10 mouse cellular contexts compared by ENCODE assay signal in genomic region chr7:131182685-131183084, GRCm38 (mm10). TPM values are rescaled to one million over a fixed set of nuclear protein-coding genes. Genes with fewer than 3 reads are reported as not detected.
A peak's percentile ranks its signal among the peaks of the same experiment; 100 is the strongest.
DNase-seq lines count a peak whose midpoint lies in the region; ATAC-seq and TF ChIP-seq lines count a peak whose summit lies in the region.
"Had no signal": no experiment of that assay in that cellular context is flagged by ENCODE, and none has a peak within 500 bp of the region (broad histone marks: within the 10 kb centered on the region; RNA-seq: fewer than 3 reads in every experiment).

No protein-coding gene starts in this region.

- no peak for TF ChIP-seq POLR2A in CH12.LX (IDR thresholded peaks at IDR 0.05; ENCODE audit: low read depth, low read length)
- no peak for TF ChIP-seq POLR2A in cortical plate, adult 2 months (IDR thresholded peaks at IDR 0.05; ENCODE audit: extremely low read depth, insufficient read depth, low read length)
- TF ChIP-seq POLR2A in liver, adult 2 months (IDR thresholded peaks at IDR 0.05; ENCODE audit: extremely low read depth, insufficient read depth, low read length): no peak

- H3K27me3 ChIP-seq in hindbrain, embryonic 11.5 days (ENCODE audit: control insufficient read depth, insufficient read depth, low read length): no peaks in the 10 kb centered on the region
- no peaks in the 10 kb centered on the region for H3K27me3 ChIP-seq in hindbrain, embryonic 13.5 days
- H3K27me3 ChIP-seq in CH12.LX (replicated peaks): peaks cover 78% of the 10 kb centered on the region
- no peaks in the 10 kb centered on the region for H3K27me3 ChIP-seq in liver, adult 2 months (ENCODE audit: control insufficient read depth, insufficient read depth, low read length)
- H3K27me3 ChIP-seq: embryonic facial prominence, embryonic 15.5 days had no signal

- H3K79me2 ChIP-seq in CH12.LX (replicated peaks; ENCODE audit: control insufficient read depth, extremely low read depth, insufficient read depth, poor library complexity, severe bottlenecking): no peaks in the 10 kb centered on the region
- H3K79me2 ChIP-seq in liver, adult 2 months (ENCODE audit: control insufficient read depth, insufficient read depth, low read length): no peaks in the 10 kb centered on the region

- H3K4me3 ChIP-seq in hindbrain, embryonic 11.5 days (ENCODE audit: low read depth, low read length): no peak overlapping the region
- H3K4me3 ChIP-seq in hindbrain, embryonic 13.5 days: no peak overlapping the region
- no peak overlapping the region for H3K4me3 ChIP-seq in CH12.LX (replicated peaks in 1 of 3; ENCODE audit: low read depth in 2 of 3, low read length in 2 of 3, poor library complexity in 1 of 3)
- H3K4me3 ChIP-seq in cortical plate, adult 2 months (ENCODE audit: insufficient read depth, low read length): no peak overlapping the region
- no peak overlapping the region for H3K4me3 ChIP-seq in liver, adult 2 months (ENCODE audit: insufficient read depth, low read depth, low read length)
- H3K4me3 ChIP-seq: embryonic facial prominence, embryonic 15.5 days had no signal

- TF ChIP-seq CTCF in CH12.LX (conservative IDR thresholded peaks at IDR 0.05 in 1 of 2, IDR thresholded peaks at IDR 0.05 in 1 of 2; ENCODE audit: low read depth in 2 of 2, low read length in 2 of 2): peak; percentile 74 to 75
- peak; percentile 54 for TF ChIP-seq CTCF in cortical plate, adult 2 months (IDR thresholded peaks at IDR 0.05; ENCODE audit: extremely low read depth, insufficient read depth, low read length)
- peak; percentile 90 for TF ChIP-seq CTCF in liver, adult 2 months (IDR thresholded peaks at IDR 0.05; ENCODE audit: low read depth, low read length)

- dilution Hi-C loops in CH12.LX (cut with MboI; ENCODE audit: extremely low pct_ligation_motif_present, extremely low pct_unique_long_range_greater_than_20kb, low sequenced_read_pairs): no loop called here

- no peak for ATAC-seq in hindbrain, embryonic 11.5 days (ENCODE audit: low FRiP score)
- ATAC-seq in hindbrain, embryonic 13.5 days (ENCODE audit: low FRiP score): no peak

- no peak for TF ChIP-seq EP300 in CH12.LX (IDR thresholded peaks at IDR 0.05; ENCODE audit: low read length)

- no peak overlapping the region for H3K9ac ChIP-seq in hindbrain, embryonic 11.5 days (ENCODE audit: low read depth, low read length)
- H3K9ac ChIP-seq in hindbrain, embryonic 13.5 days: no peak overlapping the region
- no peak overlapping the region for H3K9ac ChIP-seq in CH12.LX (ENCODE audit: insufficient read depth, low read depth)
- H3K9ac ChIP-seq in liver, adult 2 months (ENCODE audit: low read depth, low read length): no peak overlapping the region
- H3K9ac ChIP-seq: embryonic facial prominence, embryonic 15.5 days had no signal

- no peak overlapping the region for H3K4me2 ChIP-seq in hindbrain, embryonic 11.5 days (replicated peaks; ENCODE audit: low read depth, low read length)
- no peak overlapping the region for H3K4me2 ChIP-seq in hindbrain, embryonic 13.5 days
- no peak overlapping the region for H3K4me2 ChIP-seq in CH12.LX (ENCODE audit: insufficient read depth, low read depth, poor library complexity, severe bottlenecking)
- H3K4me2 ChIP-seq: embryonic facial prominence, embryonic 15.5 days had no signal

- 46% methylated on average over 4 of the region's 4 CpGs for WGBS in hindbrain, embryonic 11.5 days
- 39% methylated on average over 4 of the region's 4 CpGs for WGBS in hindbrain, embryonic 13.5 days
- 32% methylated on average over 4 of the region's 4 CpGs for WGBS in liver, adult 2 months

- H3K27ac ChIP-seq in hindbrain, embryonic 11.5 days (ENCODE audit: low read depth, low read length): no peak overlapping the region
- no peak overlapping the region for H3K27ac ChIP-seq in hindbrain, embryonic 13.5 days
- H3K27ac ChIP-seq in CH12.LX (ENCODE audit: insufficient read depth, low read depth): no peak overlapping the region
- no peak overlapping the region for H3K27ac ChIP-seq in cortical plate, adult 2 months (ENCODE audit: insufficient read depth, low read length)
- no peak overlapping the region for H3K27ac ChIP-seq in liver, adult 2 months (replicated peaks; ENCODE audit: insufficient read depth, low read depth, low read length)
- H3K27ac ChIP-seq: embryonic facial prominence, embryonic 15.5 days had no signal

- in situ Hi-C loops in CH12.LX (cut with MboI; ENCODE audit: low pct_ligation_motif_present, low pct_unique_long_range_greater_than_20kb, low sequenced_read_pairs): no loop called here

- DNase-seq in hindbrain, embryonic 11.5 days (ENCODE audit: low spot score): peak; percentile 54
- DNase-seq in 3T3-L1 (ENCODE audit: low read depth, low spot score): peak; percentile 66
- peak; percentile 51 for DNase-seq in CH12.LX (ENCODE audit: extremely low read depth)
- peak; percentile 33 for DNase-seq in liver, adult 2 months (ENCODE audit: extremely low read depth, low read depth, low spot score)
- DNase-seq in right cerebral cortex, postnatal 4 days: peak; percentile 40
- no peak for DNase-seq in T-cell, adult 2 months (ENCODE audit: low spot score)

- H3K9me3 ChIP-seq in hindbrain, embryonic 11.5 days (ENCODE audit: control insufficient read depth, low read length): no peaks in the 10 kb centered on the region
- no peaks in the 10 kb centered on the region for H3K9me3 ChIP-seq in hindbrain, embryonic 13.5 days
- H3K9me3 ChIP-seq in CH12.LX (replicated peaks; ENCODE audit: low read length): no peaks in the 10 kb centered on the region
- H3K9me3 ChIP-seq: embryonic facial prominence, embryonic 15.5 days had no signal

- H3K4me1 ChIP-seq in hindbrain, embryonic 11.5 days (replicated peaks; ENCODE audit: control insufficient read depth, insufficient read depth, low read length): no peaks in the 10 kb centered on the region
- H3K4me1 ChIP-seq in hindbrain, embryonic 13.5 days (replicated peaks): no peaks in the 10 kb centered on the region
- no peaks in the 10 kb centered on the region for H3K4me1 ChIP-seq in CH12.LX (ENCODE audit: control insufficient read depth in 1 of 2, insufficient read depth in 2 of 2)
- H3K4me1 ChIP-seq in cortical plate, adult 2 months (ENCODE audit: control insufficient read depth, insufficient read depth, low read length): peaks cover 2% of the 10 kb centered on the region; the same call in 1 of the 2 replicates
- H3K4me1 ChIP-seq in liver, adult 2 months (ENCODE audit: control insufficient read depth, insufficient read depth, low read length): no peaks in the 10 kb centered on the region
- H3K4me1 ChIP-seq: embryonic facial prominence, embryonic 15.5 days had no signal

- no peaks in the 10 kb centered on the region for H3K36me3 ChIP-seq in hindbrain, embryonic 11.5 days (ENCODE audit: control insufficient read depth, insufficient read depth, low read length)
- H3K36me3 ChIP-seq in hindbrain, embryonic 13.5 days: no peaks in the 10 kb centered on the region
- H3K36me3 ChIP-seq in CH12.LX (replicated peaks in 1 of 2; ENCODE audit: control insufficient read depth in 1 of 2, insufficient read depth in 1 of 2, low read length in 1 of 2): no peaks in the 10 kb centered on the region
- no peaks in the 10 kb centered on the region for H3K36me3 ChIP-seq in liver, adult 2 months (ENCODE audit: control insufficient read depth, insufficient read depth, low read length)
- H3K36me3 ChIP-seq: embryonic facial prominence, embryonic 15.5 days had no signal

- peak; percentile 55 for TF ChIP-seq RAD21 in CH12.LX (IDR thresholded peaks at IDR 0.05; ENCODE audit: low read depth, low read length)

TF ChIP-seq in CH12.LX, 34 proteins besides CTCF, POLR2A, EP300 and RAD21:
- TF ChIP-seq NELFE (IDR thresholded peaks at IDR 0.05; ENCODE audit: low read depth, low read length) (no peak), PAX5 (IDR thresholded peaks at IDR 0.05; ENCODE audit: low read length) (no peak), MAX (IDR thresholded peaks at IDR 0.05; ENCODE audit: low read length) (no peak), SMC3 (IDR thresholded peaks at IDR 0.05; ENCODE audit: low read depth, low read length) (peak; percentile 53), JUND (conservative IDR thresholded peaks at IDR 0.05; ENCODE audit: low read depth, low read length) (no peak), BHLHE40 (IDR thresholded peaks at IDR 0.05; ENCODE audit: low read depth, low read length) (no peak), IRF4 (IDR thresholded peaks at IDR 0.05; ENCODE audit: low read depth, low read length) (peak; percentile 71; the same call in 1 of the 2 replicates)
TF ChIP-seq in CH12.LX: peak in this region for 2.

RNA-seq across cellular contexts. Expression of gene 5430419D17Rik, which starts 8.5 kb away (rescaled TPM):
- not detected in 2 replicates for polyA plus RNA-seq in hindbrain, embryonic 11.5 days (2014; fragmentation: Nextera tagmentation; extraction: Ambion mirVana)
- polyA plus RNA-seq in hindbrain, embryonic 13.5 days (2015; fragmentation: Nextera tagmentation; extraction: Ambion mirVana): not detected in 2 replicates
- total RNA-seq in CH12.LX (2012; rRNA removed) (not detected in 2 replicates), CH12.LX (2014; rRNA removed) (not detected in 2 replicates)
- not detected in 2 replicates for polyA plus RNA-seq in CH12.LX (2012; ENCODE audit: insufficient read length, low read depth)
- polyA plus RNA-seq in cortical plate, adult 2 months (2012; rRNA removed): 0.04 TPM in 2 replicates
- total RNA-seq in liver, adult 2 months (2014; rRNA removed): not detected in 2 replicates
- not detected in 2 replicates for polyA plus RNA-seq in liver, adult 2 months (2012; rRNA removed)
- total RNA-seq: left cerebral cortex, postnatal 25 days had no signal
- polyA plus RNA-seq: embryonic facial prominence, embryonic 15.5 days had no signal

RNA-seq across cellular contexts. Expression of gene 4933402N03Rik, which starts 36.6 kb away (rescaled TPM):
- polyA plus RNA-seq in hindbrain, embryonic 11.5 days (2014; fragmentation: Nextera tagmentation; extraction: Ambion mirVana): not detected in 2 replicates
- not detected in 2 replicates for polyA plus RNA-seq in hindbrain, embryonic 13.5 days (2015; fragmentation: Nextera tagmentation; extraction: Ambion mirVana)
- total RNA-seq in CH12.LX (2012; rRNA removed) (not detected in 2 replicates), CH12.LX (2014; rRNA removed) (not detected in 2 replicates)
- not detected in 2 replicates for polyA plus RNA-seq in CH12.LX (2012; ENCODE audit: insufficient read length, low read depth)
- not detected in 2 replicates for polyA plus RNA-seq in cortical plate, adult 2 months (2012; rRNA removed)
- not detected in 2 replicates for total RNA-seq in liver, adult 2 months (2014; rRNA removed)
- not detected in 2 replicates for polyA plus RNA-seq in liver, adult 2 months (2012; rRNA removed)
- total RNA-seq: left cerebral cortex, postnatal 25 days had no signal
- polyA plus RNA-seq: embryonic facial prominence, embryonic 15.5 days had no signal
